Mouse (Mus musculus) inflammation-experienced regulatory T-cells, adult 6 months (primary cell): Measurements from ENCODE around the gene Pdzd9. TPM values are rescaled to one million over a fixed set of nuclear protein-coding genes. Genes with fewer than 3 reads are reported as not detected.

Experiments
- ATAC-seq: one replicate; pipeline ENCODE4 v1.8.0; 2017
- polyA plus RNA-seq, 3 experiments: library from polyadenylated mRNA; unstranded; fragments of 100-300 nt; shearing (Covaris generic); gene quantifications; one replicate each; pipeline ENCODE4 v1.2.1; 2017

Pdzd9 gene
- polyA plus RNA-seq, 3 experiments from 2014 or later, result 0.59 to 0.99 (median 0.79) TPM

DNA sequence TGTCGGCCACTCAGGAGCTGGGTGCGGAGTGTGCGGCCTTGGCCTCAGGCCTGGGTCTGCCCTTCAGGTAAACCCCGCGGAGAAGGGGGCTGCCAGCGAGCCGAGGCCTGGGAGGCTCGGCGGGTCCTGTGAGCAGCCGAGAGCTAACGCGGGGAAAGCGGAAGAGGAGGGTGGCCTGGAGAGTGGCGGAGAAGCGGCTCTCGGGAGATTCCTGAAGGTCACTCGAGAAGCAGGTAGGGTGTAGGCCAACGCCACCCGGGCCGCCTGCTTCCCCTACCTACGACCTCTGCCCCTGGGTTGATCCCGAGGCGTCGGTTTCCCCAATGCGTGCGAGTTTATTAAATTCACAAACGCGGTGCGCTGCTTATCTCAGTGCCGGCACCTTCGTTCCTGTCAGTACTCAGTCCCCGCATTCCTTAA lies 34.8 kb downstream of the Pdzd9 start:
- ATAC-seq, result peak; percentile 48

DNA sequence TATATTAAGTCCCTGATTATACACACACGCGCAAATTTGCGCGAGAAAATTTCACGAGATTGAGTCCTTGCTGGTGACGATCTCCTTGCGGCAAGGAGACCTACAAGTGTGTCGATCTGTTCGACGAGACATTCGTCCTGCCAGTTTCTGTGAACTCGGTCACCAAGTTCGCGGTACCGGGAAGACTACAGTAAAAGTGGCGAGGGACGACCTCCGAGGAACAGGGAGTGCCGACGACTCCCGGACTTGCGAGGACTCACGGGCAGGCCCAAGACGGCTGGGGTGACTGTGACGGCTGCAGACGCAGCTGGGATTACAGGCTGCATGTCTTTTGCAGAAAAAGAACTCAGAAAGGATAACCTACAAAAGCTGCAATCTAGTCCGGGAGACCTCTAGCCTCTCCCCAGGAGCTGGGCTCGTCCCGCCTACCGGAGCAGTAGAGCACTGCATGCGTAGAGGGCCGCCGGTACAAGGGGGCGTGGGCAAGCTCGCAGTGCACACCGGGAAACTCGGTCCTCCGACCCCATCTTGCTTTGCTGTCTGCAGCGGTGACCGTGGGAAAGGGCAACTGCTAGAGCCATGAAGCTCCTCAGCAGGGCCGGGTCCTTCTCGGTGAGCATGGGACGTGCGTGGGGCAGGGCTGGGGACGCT lies 35.3 kb downstream of the Pdzd9 start, which contains the start of gene Uqcrc2:
Gene Uqcrc2, plus strand, starts transcription at position 466 of the 651 bp plus-strand sequence.
- ATAC-seq, result peak; percentile 99

DNA sequence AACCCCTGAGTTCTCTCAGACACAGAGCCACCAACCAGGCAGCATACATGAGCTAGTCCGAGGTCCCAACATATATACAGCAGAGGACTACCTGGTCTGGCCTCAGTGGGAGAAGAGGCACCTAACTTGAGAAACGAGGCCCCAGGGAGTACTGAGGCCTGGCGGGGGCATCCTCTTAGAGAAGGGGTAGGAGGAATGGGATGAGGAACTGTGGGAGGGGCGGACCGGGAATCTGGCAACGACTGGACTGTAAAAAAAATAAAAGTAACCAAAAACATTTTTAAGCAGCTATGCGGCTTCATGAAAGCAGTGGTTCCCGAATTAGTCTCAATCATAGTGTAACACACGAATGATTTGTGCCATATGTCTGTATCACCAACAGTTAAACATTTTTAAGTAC lies 35.8 kb downstream of the Pdzd9 start:
- no peak for ATAC-seq

DNA sequence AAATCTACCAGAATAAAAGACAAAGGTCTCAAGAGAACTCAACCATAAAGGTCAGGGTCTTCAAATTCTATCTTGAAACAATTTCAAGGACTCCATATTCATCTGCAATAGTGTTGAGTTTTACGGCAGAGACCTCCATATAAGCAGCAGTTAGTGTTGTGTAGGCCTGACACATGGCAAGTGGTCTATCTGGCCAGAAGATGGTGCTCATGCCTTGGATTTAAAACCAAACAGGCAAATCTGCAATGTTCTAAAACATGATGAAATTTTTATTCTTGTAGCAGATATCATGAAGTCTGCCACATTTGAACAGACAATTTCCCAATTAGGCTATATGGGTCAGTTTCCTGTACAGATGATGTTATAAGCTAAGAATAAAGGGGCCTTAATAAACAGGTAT lies 37.6 kb downstream of the Pdzd9 start:
- ATAC-seq, result no peak

DNA sequence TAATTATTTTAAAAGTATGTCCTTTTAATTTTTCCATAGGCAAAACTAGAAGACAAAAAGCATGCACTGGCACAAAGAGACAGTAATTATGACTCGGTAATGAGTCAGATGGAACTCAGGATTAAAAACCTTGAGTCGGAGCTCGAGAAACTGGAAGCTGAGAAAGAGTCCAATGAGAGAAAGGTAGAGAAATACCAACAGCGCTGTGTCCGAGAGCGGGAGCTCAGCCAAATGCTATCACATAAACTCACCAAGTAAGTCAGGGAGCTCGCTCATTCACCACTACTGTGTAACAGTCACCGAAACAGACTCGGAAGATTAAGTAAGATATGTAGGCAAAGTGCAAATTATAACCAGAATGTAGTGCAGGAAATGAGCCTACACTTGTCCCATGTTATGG lies 49.3 kb downstream of the Pdzd9 start:
- ATAC-seq, result no peak

DNA sequence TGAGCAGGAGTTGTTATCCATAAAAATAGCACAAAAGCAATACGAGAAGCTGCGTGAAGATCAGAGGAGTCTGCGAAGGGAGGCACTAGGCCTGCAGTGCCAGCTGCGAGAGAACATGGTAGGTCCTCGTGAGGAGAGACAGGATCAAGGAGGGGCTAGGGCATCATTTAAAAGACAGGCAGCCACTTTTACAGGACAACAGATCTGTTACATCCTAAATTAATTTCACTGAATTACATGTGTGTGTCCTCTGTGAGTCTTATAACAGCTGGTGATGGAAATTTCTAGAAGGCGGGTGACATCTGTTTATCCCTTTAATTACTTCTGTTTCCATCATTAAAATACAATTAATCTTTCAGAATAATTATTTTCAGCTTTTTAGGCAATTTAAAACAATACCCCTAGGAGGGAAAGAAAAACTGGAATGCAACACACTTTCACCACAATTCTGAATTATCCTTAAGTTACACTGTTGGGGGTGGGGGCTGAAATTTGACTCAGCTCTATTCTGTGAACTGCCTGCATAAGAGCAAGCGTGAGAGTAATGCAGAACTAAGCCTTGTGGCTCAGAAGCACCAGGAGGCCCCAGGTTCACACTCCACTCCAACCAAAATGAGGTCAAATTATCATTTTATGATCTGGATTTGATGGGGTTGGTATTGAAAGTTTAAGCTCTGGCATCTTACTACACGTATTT lies 49.9 kb downstream of the Pdzd9 start:
- no peak for ATAC-seq

Other genes starting within 250 kb of the Pdzd9 start
- 100 to 1,000 TPM; 223 to 256 (median 238) TPM for gene Uqcrc2, start 35.2 kb downstream of the Pdzd9 start, polyA plus RNA-seq
- gene Mosmo, start 7.3 kb upstream of the Pdzd9 start, polyA plus RNA-seq, result 1 to 10 TPM; 7.2 to 8.3 (median 8.0) TPM
- not detected for gene Vwa3a, start 69.0 kb upstream of the Pdzd9 start, polyA plus RNA-seq
- gene Gm5737, start 142.0 kb upstream of the Pdzd9 start, polyA plus RNA-seq, result not detected
- 1 to 10 TPM in 2 of 3 experiments, under 1 TPM in 1; 0.73 to 2.7 (median 2.2) TPM for gene Eef2k, start 172.5 kb upstream of the Pdzd9 start, polyA plus RNA-seq
- gene Polr3e, start 247.4 kb upstream of the Pdzd9 start, polyA plus RNA-seq, result 10 to 100 TPM in 1 of 3 experiments, 1 to 10 TPM in 2; 7.0 to 10.6 (median 8.7) TPM